In the genomic region with DNA sequence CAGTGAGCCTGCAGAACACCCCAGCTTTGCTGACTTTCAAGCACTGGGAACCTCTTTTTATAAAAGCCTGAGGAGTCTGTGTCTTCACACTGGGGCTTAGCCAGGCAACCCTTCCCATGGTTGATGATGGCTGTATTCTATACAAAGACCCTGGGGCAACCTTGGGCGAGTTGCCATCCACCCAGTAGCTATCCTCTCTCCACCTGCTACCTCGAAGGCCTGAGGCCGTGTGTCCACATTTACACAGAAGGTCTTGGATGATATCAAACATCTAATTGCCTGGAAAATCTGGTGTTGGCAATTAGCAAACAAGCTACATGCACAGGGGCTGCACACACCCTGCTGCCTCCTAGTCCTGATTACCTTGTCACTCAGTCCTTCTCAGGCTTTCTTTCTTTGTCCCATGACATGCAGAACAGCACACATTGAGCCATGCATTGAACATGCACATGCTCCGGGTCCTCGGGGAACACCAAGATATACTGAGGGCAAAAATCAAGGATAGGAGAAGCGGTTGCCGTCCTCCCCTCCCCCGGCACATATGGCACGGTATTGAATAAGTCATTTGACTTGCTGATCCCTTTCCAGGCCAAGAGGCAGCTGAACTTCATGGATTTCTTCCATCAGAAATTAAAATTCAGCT, we compare ENCODE assay signal across 15 mouse cellular contexts. TPM values are rescaled to one million over a fixed set of nuclear protein-coding genes. Genes with fewer than 3 reads are reported as not detected.
DNase-seq lines count a peak whose midpoint lies in the region; ATAC-seq and TF ChIP-seq lines count a peak whose summit lies in the region.
"Had no signal": no experiment of that assay in that cellular context is flagged by ENCODE, and none has a peak within 500 bp of the region (broad histone marks: within the 10 kb centered on the region; RNA-seq: fewer than 3 reads in every experiment).

No protein-coding gene starts in this region.

- peak; percentile 22 for DNase-seq in embryo, embryonic 10.5 days (ENCODE audit: low spot score)
- no peak for DNase-seq in embryo, embryonic 10 days (ENCODE audit: low spot score)
- DNase-seq in cerebellum, adult 9-10 months, result peak; percentile 41
- peak; percentile 78 for DNase-seq in midbrain, postnatal 0 days (ENCODE audit: low spot score)
- DNase-seq in thymus, adult 2 months, result no peak
- DNase-seq in layer of hippocampus, adult 11-12 months (ENCODE audit: low spot score), result no peak
- DNase-seq: gastrocnemius, adult 2 months; lung, embryonic 14.5 days had no signal

- no peak for TF ChIP-seq CTCF in midbrain, postnatal 0 days (IDR thresholded peaks at IDR 0.05)
- no peak for TF ChIP-seq CTCF in thymus, adult 2 months (IDR thresholded peaks at IDR 0.05; ENCODE audit: borderline replicate concordance, control insufficient read depth, extremely low read depth, insufficient read depth, low read length, poor library complexity)

- peak; percentile 45 for ATAC-seq in hindbrain, embryonic 13.5 days (ENCODE audit: low FRiP score)
- ATAC-seq in midbrain, postnatal 0 days (ENCODE audit: low FRiP score), result peak; percentile 6; the same call in 1 of the 2 replicates
- no peak for ATAC-seq in intestine, embryonic 16.5 days

- no peaks in the 10 kb centered on the region for H3K27me3 ChIP-seq in hindbrain, embryonic 13.5 days
- H3K27me3 ChIP-seq in midbrain, postnatal 0 days (ENCODE audit: insufficient read depth, low read length), result no peaks in the 10 kb centered on the region
- H3K27me3 ChIP-seq in thymus, adult 2 months (ENCODE audit: control insufficient read depth, insufficient read depth, low read length), result no peaks in the 10 kb centered on the region
- H3K27me3 ChIP-seq in intestine, embryonic 16.5 days (replicated peaks; ENCODE audit: control insufficient read depth, insufficient read depth, low read length), result no peaks in the 10 kb centered on the region
- H3K27me3 ChIP-seq: heart, embryonic 13.5 days had no signal

- H3K9me3 ChIP-seq in hindbrain, embryonic 13.5 days, result no peaks in the 10 kb centered on the region
- no peaks in the 10 kb centered on the region for H3K9me3 ChIP-seq in midbrain, postnatal 0 days (ENCODE audit: low read length)
- H3K9me3 ChIP-seq in intestine, embryonic 16.5 days (ENCODE audit: control insufficient read depth, low read length), result no peaks in the 10 kb centered on the region
- H3K9me3 ChIP-seq: heart, embryonic 13.5 days had no signal

- peak overlapping the region; percentile 81 for H3K27ac ChIP-seq in hindbrain, embryonic 13.5 days
- H3K27ac ChIP-seq in midbrain, postnatal 0 days (ENCODE audit: low read depth, low read length), result no peak overlapping the region
- no peak overlapping the region for H3K27ac ChIP-seq in thymus, adult 2 months (ENCODE audit: control insufficient read depth, insufficient read depth, low read length)
- H3K27ac ChIP-seq in intestine, embryonic 16.5 days (ENCODE audit: low read length), result no peak overlapping the region
- H3K27ac ChIP-seq: gastrocnemius, adult 2 months; heart, embryonic 13.5 days had no signal

- TF ChIP-seq POLR2A in thymus, adult 2 months (IDR thresholded peaks at IDR 0.05; ENCODE audit: control insufficient read depth, extremely low read depth, insufficient read depth, low read length, poor library complexity), result no peak

- 38% methylated on average over 9 of the region's 9 CpGs for WGBS in hindbrain, embryonic 13.5 days
- 50% methylated on average over 9 of the region's 9 CpGs for WGBS in midbrain, postnatal 0 days
- WGBS in thymus, adult 2 months, result 96% methylated on average over 9 of the region's 9 CpGs
- WGBS in intestine, embryonic 16.5 days, result 85% methylated on average over 9 of the region's 9 CpGs

- no peak overlapping the region for H3K9ac ChIP-seq in hindbrain, embryonic 13.5 days
- H3K9ac ChIP-seq in midbrain, postnatal 0 days (replicated peaks; ENCODE audit: low read length, poor library complexity, severe bottlenecking), result no peak overlapping the region
- no peak overlapping the region for H3K9ac ChIP-seq in intestine, embryonic 16.5 days (ENCODE audit: low read depth, low read length)
- H3K9ac ChIP-seq: heart, embryonic 13.5 days; lung, embryonic 14.5 days had no signal

- H3K36me3 ChIP-seq in hindbrain, embryonic 13.5 days, result no peaks in the 10 kb centered on the region
- H3K36me3 ChIP-seq in midbrain, postnatal 0 days (ENCODE audit: insufficient read depth, low read length), result peaks cover 5% of the 10 kb centered on the region; the same call in 1 of the 2 replicates
- no peaks in the 10 kb centered on the region for H3K36me3 ChIP-seq in thymus, adult 2 months (ENCODE audit: control insufficient read depth, insufficient read depth, low read length)
- H3K36me3 ChIP-seq in intestine, embryonic 16.5 days (ENCODE audit: control insufficient read depth, insufficient read depth, low read length), result no peaks in the 10 kb centered on the region
- H3K36me3 ChIP-seq: heart, embryonic 13.5 days had no signal

- H3K4me2 ChIP-seq in hindbrain, embryonic 13.5 days, result no peak overlapping the region
- H3K4me2 ChIP-seq in midbrain, postnatal 0 days (ENCODE audit: low read depth, low read length, poor library complexity, severe bottlenecking), result no peak overlapping the region
- H3K4me2 ChIP-seq in intestine, embryonic 16.5 days (ENCODE audit: low read depth, low read length), result no peak overlapping the region
- H3K4me2 ChIP-seq: heart, embryonic 13.5 days; lung, embryonic 14.5 days had no signal

- H3K4me3 ChIP-seq in hindbrain, embryonic 13.5 days, result no peak overlapping the region
- no peak overlapping the region for H3K4me3 ChIP-seq in midbrain, postnatal 0 days (ENCODE audit: low read depth, low read length)
- no peak overlapping the region for H3K4me3 ChIP-seq in thymus, adult 2 months (ENCODE audit: control insufficient read depth, insufficient read depth, low read length)
- no peak overlapping the region for H3K4me3 ChIP-seq in intestine, embryonic 16.5 days (ENCODE audit: low read length)
- H3K4me3 ChIP-seq: gastrocnemius, adult 2 months; heart, embryonic 13.5 days had no signal

- H3K4me1 ChIP-seq in hindbrain, embryonic 13.5 days (replicated peaks), result peaks cover 53% of the 10 kb centered on the region
- H3K4me1 ChIP-seq in midbrain, postnatal 0 days (ENCODE audit: insufficient read depth, low read length), result 0 out of 2 replicates have a peak, but pooled peaks cover 15% of the 10 kb centered on the region
- peaks cover 3% of the 10 kb centered on the region; the same call in 1 of the 2 replicates for H3K4me1 ChIP-seq in thymus, adult 2 months (replicated peaks; ENCODE audit: control insufficient read depth, insufficient read depth, low read length)
- peaks cover 2% of the 10 kb centered on the region; the same call in 1 of the 2 replicates for H3K4me1 ChIP-seq in intestine, embryonic 16.5 days (ENCODE audit: control insufficient read depth, insufficient read depth, low read length)

RNA-seq across cellular contexts. Expression of a gene that starts 37.1 kb away (rescaled TPM):
- not detected in 2 replicates for polyA plus RNA-seq in hindbrain, embryonic 13.5 days (2015; fragmentation: Nextera tagmentation; extraction: Ambion mirVana)
- not detected in 2 replicates for total RNA-seq in midbrain, postnatal 0 days (2014; rRNA removed)
- not detected in 2 replicates for polyA plus RNA-seq in midbrain, postnatal 0 days (2015; fragmentation: Nextera tagmentation; extraction: Ambion mirVana)
- 0.35 TPM in 1 of 2 replicates, not detected in the other for polyA plus RNA-seq in thymus, adult 2 months (2012; rRNA removed)
- polyA plus RNA-seq in intestine, embryonic 16.5 days (2015; fragmentation: Nextera tagmentation; extraction: Ambion mirVana), result not detected in 2 replicates
- total RNA-seq: gastrocnemius, adult 2 months; monocyte, adult 5-6 weeks had no signal
- polyA plus RNA-seq: heart, embryonic 13.5 days; intestine, embryonic 14.5 days; large intestine, adult 2 months; limb, embryonic 11.5 days; lung, embryonic 14.5 days had no signal

Comparison
In these comparisons a context has a peak if more than half of its experiments do, and no peak if none do; other contexts are left out.
1. DNase-seq: peak in embryo, embryonic 10.5 days (single experiment), cerebellum, adult 9-10 months (single experiment) and midbrain, postnatal 0 days (single experiment); none in embryo, embryonic 10 days (single experiment), thymus, adult 2 months (single experiment) and layer of hippocampus, adult 11-12 months (single experiment).